Mouse (Mus musculus) heart, embryonic 13.5 days (tissue): Measurements from ENCODE around the gene Serpinb1a. TPM values are rescaled to one million over a fixed set of nuclear protein-coding genes. Genes with fewer than 3 reads are reported as not detected.

ENCODE experiments used
- ATAC-seq: fragments of 200-750 bp; cut with Nextera tagmentation; 2 replicates; pipeline ENCODE4 v1.8.0; 2017; ENCODE audit warnings: moderate TSS enrichment; ENCODE audit not compliant: insufficient number of reproducible peaks, low FRiP score, low TSS enrichment; ENCODE audit errors: extremely low read depth
- H3K27ac ChIP-seq: fragments of 300-500 bp; sonication (generic); replicated peaks from 2 replicates; pipeline ENCODE4 v1.5.1; 2015; ENCODE audit warnings: moderate library complexity, mild to moderate bottlenecking, inconsistent platforms
- H3K27me3 ChIP-seq: fragments of 300-500 bp; sonication (generic); replicated peaks from 2 replicates; pipeline ENCODE4 v1.6.1; 2015; ENCODE audit warnings: mild to moderate bottlenecking, inconsistent platforms
- H3K36me3 ChIP-seq: fragments of 300-500 bp; sonication (generic); 2 replicates; pipeline ENCODE4 v1.6.1; 2015; ENCODE audit warnings: mild to moderate bottlenecking, inconsistent platforms
- H3K4me1 ChIP-seq: fragments of 300-500 bp; sonication (generic); 2 replicates; pipeline ENCODE4 v1.6.1; 2015; ENCODE audit warnings: inconsistent platforms
- H3K4me2 ChIP-seq: fragments of 300-500 bp; sonication (generic); 2 replicates; pipeline ENCODE4 v1.6.1; 2015; ENCODE audit warnings: inconsistent platforms, mild to moderate bottlenecking, moderate library complexity
- H3K4me3 ChIP-seq: fragments of 300-500 bp; sonication (generic); 2 replicates; pipeline ENCODE4 v1.5.1; 2015; ENCODE audit warnings: moderate library complexity, mild to moderate bottlenecking, inconsistent platforms
- H3K9ac ChIP-seq: fragments of 300-500 bp; sonication (generic); 2 replicates; pipeline ENCODE4 v1.6.1; 2015; ENCODE audit warnings: inconsistent platforms, mild to moderate bottlenecking, moderate library complexity
- H3K9me3 ChIP-seq: fragments of 300-500 bp; sonication (generic); 2 replicates; pipeline ENCODE4 v1.6.1; 2016; ENCODE audit warnings: inconsistent platforms
- WGBS: fragments of 180-500 bp; shearing (Covaris S2); methylation state at CpG from one replicate; pipeline ENCODE4 v1.1.7; 2015; ENCODE audit warnings: mixed read lengths; 5-methylcytosine and 5-hydroxymethylcytosine counted together
- polyA plus RNA-seq: library from polyadenylated mRNA; unstranded; fragments of >200 nt; fragmentation: Nextera tagmentation; extraction: Ambion mirVana; gene quantifications from 2 replicates; pipeline ENCODE4 v1.2.1, GENCODE M21; 2015

The Serpinb1a gene
- polyA plus RNA-seq, 1 experiment from 2014 or later, result 6.3 TPM

DNA sequence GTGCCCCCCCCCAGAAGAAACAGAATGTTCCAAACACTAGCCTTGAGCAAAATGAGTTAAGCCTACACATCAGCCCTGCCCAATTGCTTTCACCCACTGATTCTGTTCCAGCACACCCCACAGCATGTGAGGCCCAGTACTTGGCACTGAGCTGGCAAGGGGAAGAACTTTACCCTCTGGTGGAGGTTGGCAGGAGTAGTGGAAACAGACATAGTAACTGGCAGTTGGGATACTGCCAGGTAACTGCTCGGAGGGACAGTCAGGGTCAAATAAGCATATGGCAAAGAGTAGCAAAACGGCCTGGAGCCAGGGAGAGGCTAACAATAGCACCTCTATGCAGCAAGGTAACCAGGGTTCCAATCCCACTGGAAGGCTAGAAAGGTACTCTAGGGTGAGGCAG lies 56.4 kb downstream of the Serpinb1a start:
- Histone ChIP-seq H3K4me3 (no peak overlapping the region), H3K27ac (no peak overlapping the region), H3K4me1 (no peaks in the 10 kb centered on the region), H3K9ac (no peak overlapping the region), H3K36me3 (no peaks in the 10 kb centered on the region), H3K4me2 (no peak overlapping the region), H3K27me3 (no peaks in the 10 kb centered on the region), H3K9me3 (no peaks in the 10 kb centered on the region)
- 45% methylated on average over 2 of the region's 2 CpGs for WGBS
- no peak for ATAC-seq

Other genes starting within 250 kb of the Serpinb1a start
- gene Mylk4, start 67.2 kb downstream of the Serpinb1a start, polyA plus RNA-seq, result 0.28 and 0.45 TPM in 2 replicates
- 19.1 and 19.4 TPM in 2 replicates for gene Wrnip1, start 49.1 kb downstream of the Serpinb1a start, polyA plus RNA-seq
- not detected in 2 replicates for gene D930007J09Rik, start 48.3 kb downstream of the Serpinb1a start, polyA plus RNA-seq
- 0.20 and 0.22 TPM in 2 replicates for gene Serpinb1c, start 47.0 kb upstream of the Serpinb1a start, polyA plus RNA-seq
- 18.0 and 22.7 TPM in 2 replicates for gene Serpinb6b, start 114.0 kb upstream of the Serpinb1a start, polyA plus RNA-seq
- 7.8 and 8.2 TPM in 2 replicates for gene Serpinb9, start 152.1 kb upstream of the Serpinb1a start, polyA plus RNA-seq
- 0.65 and 0.78 TPM in 2 replicates for gene Serpinb9b, start 176.2 kb upstream of the Serpinb1a start, polyA plus RNA-seq
- not detected in 2 replicates for gene Serpinb1b, start 227.4 kb upstream of the Serpinb1a start, polyA plus RNA-seq